Mouse (Mus musculus) heart, postnatal 25 days (tissue): ENCODE results near the gene Olfr361. TPM values are rescaled to one million over a fixed set of nuclear protein-coding genes. Genes with fewer than 3 reads are reported as not detected.
"Not testable (repeated sequence)": the region's sequence is repeated elsewhere in the genome, so short reads cannot be mapped to it uniquely, and the experiment has no call there.

Experiments
- DNase-seq: peaks from one replicate; pipeline ENCODE4 v3.0.0; 2022; ENCODE audit warnings: low spot score
- intact Hi-C: fragments of 180-260 bp; cut with DNase I; formaldehyde crosslinking; loops from one replicate; pipeline ENCODE4 v1.15.1; 2025
- total RNA-seq, 2 experiments: library from RNA; stranded (reverse); gene quantifications; 2 replicates each; pipeline ENCODE4 v1.2.3; 2021

Olfr361 gene
- total RNA-seq, result not detected

GRCm38 (mm10) chr2:37089190-37089589 is at the start of gene Olfr361:
Gene Olfr361, minus strand, starts transcription at chr2:37089290.
- DNase-seq, intact Hi-C loops: not testable (repeated sequence)

GRCm38 (mm10) chr2:37117810-37118209 is 28.7 kb upstream of the Olfr361 start, which contains the start of gene Olfr362:
Gene Olfr362, minus strand, starts transcription at chr2:37117910.
- intact Hi-C loops, result no loop called here
- no peak for DNase-seq

GRCm38 (mm10) chr2:37065446-37065845 is 23.6 kb downstream of the Olfr361 start, which contains the start of gene Olfr360:
Gene Olfr360, plus strand, starts transcription at chr2:37065746.
- no peak for DNase-seq
- intact Hi-C loops, result no loop called here

Other genes starting within 250 kb of the Olfr361 start
- not detected for gene Olfr350, start 243.0 kb downstream of the Olfr361 start, total RNA-seq
- gene Olfr351, start 226.6 kb downstream of the Olfr361 start, total RNA-seq, result not detected
- not detected for gene Olfr352, start 220.8 kb downstream of the Olfr361 start, total RNA-seq
- not detected for gene Olfr353, start 196.4 kb downstream of the Olfr361 start, total RNA-seq
- gene Olfr354, start 183.6 kb downstream of the Olfr361 start, total RNA-seq, result not detected
- not detected for gene Olfr355, start 160.4 kb downstream of the Olfr361 start, total RNA-seq
- not detected for gene Olfr356, start 152.2 kb downstream of the Olfr361 start, total RNA-seq
- gene Olfr357, start 95.5 kb downstream of the Olfr361 start, total RNA-seq, result not detected
- gene Olfr358, start 80.0 kb downstream of the Olfr361 start, total RNA-seq, result not detected
- gene Olfr360, start 23.5 kb downstream of the Olfr361 start, total RNA-seq, result not detected
- not detected for gene Olfr362, start 28.6 kb upstream of the Olfr361 start, total RNA-seq
- gene Olfr364-ps1, start 50.0 kb upstream of the Olfr361 start, total RNA-seq, result not detected
- gene Olfr365, start 98.9 kb upstream of the Olfr361 start, total RNA-seq, result not detected
- not detected for gene Olfr366, start 122.3 kb upstream of the Olfr361 start, total RNA-seq
- gene Olfr368, start 237.2 kb upstream of the Olfr361 start, total RNA-seq, result not detected